Mouse (Mus musculus) kidney, postnatal 14 days (tissue): ENCODE measurements around the gene Hormad2.

Source experiments
- DNase-seq: peaks from one replicate; pipeline ENCODE4 v3.0.0; 2022; ENCODE audit warnings: mixed read lengths

The Hormad2 gene

GRCm38 (mm10) chr11:4440978-4441377 lies at the start of gene Hormad2:
Hormad2 (minus strand) TSS chr11:4441105.
- DNase-seq: peak; percentile 19

- DNase-seq: no peak
Observed at GRCm38 (mm10) chr11:4489207-4489606, 48.3 kb upstream of the Hormad2 start.

GRCm38 (mm10) chr11:4488798-4489197 lies 47.9 kb upstream of the Hormad2 start:
- DNase-seq: no peak

GRCm38 (mm10) chr11:4488367-4488766 lies 47.5 kb upstream of the Hormad2 start:
- no peak for DNase-seq

GRCm38 (mm10) chr11:4487401-4487965 lies 46.6 kb upstream of the Hormad2 start:
- DNase-seq: no peak

GRCm38 (mm10) chr11:4484541-4484940 lies 43.6 kb upstream of the Hormad2 start:
- DNase-seq: no peak

- peak; percentile 52 for DNase-seq
Observed at GRCm38 (mm10) chr11:4482641-4483040, 41.7 kb upstream of the Hormad2 start.

- no peak for DNase-seq
Observed at GRCm38 (mm10) chr11:4476184-4476697, 35.3 kb upstream of the Hormad2 start.

- DNase-seq: no peak
Observed at GRCm38 (mm10) chr11:4472464-4473179, 31.7 kb upstream of the Hormad2 start.

GRCm38 (mm10) chr11:4471734-4472133 lies 30.8 kb upstream of the Hormad2 start:
- no peak for DNase-seq

GRCm38 (mm10) chr11:4471251-4471650 lies 30.3 kb upstream of the Hormad2 start:
- no peak for DNase-seq

GRCm38 (mm10) chr11:4469091-4469490 lies 28.2 kb upstream of the Hormad2 start:
- no peak for DNase-seq

- DNase-seq: no peak
Observed at GRCm38 (mm10) chr11:4467436-4467835, 26.5 kb upstream of the Hormad2 start.

GRCm38 (mm10) chr11:4466191-4466590 lies 25.3 kb upstream of the Hormad2 start:
- peak; percentile 31 for DNase-seq

- DNase-seq: no peak
Observed at GRCm38 (mm10) chr11:4464616-4465015, 23.7 kb upstream of the Hormad2 start.

GRCm38 (mm10) chr11:4464186-4464585 lies 23.3 kb upstream of the Hormad2 start:
- DNase-seq: no peak

GRCm38 (mm10) chr11:4462868-4463267 lies 22.0 kb upstream of the Hormad2 start:
- no peak for DNase-seq

GRCm38 (mm10) chr11:4461154-4461553 lies 20.2 kb upstream of the Hormad2 start:
- no peak for DNase-seq

- DNase-seq: no peak
Observed at GRCm38 (mm10) chr11:4460615-4461014, 19.7 kb upstream of the Hormad2 start.

GRCm38 (mm10) chr11:4454895-4455535 lies 14.1 kb upstream of the Hormad2 start:
- DNase-seq: no peak

GRCm38 (mm10) chr11:4452467-4453184 lies 11.7 kb upstream of the Hormad2 start:
- DNase-seq: no peak

- peak; percentile 57 for DNase-seq
Observed at GRCm38 (mm10) chr11:4451116-4451515, 10.2 kb upstream of the Hormad2 start.

GRCm38 (mm10) chr11:4446195-4446868 lies 5.4 kb upstream of the Hormad2 start:
- no peak for DNase-seq
